Mouse (Mus musculus): ENCODE results near the gene Ctnna3. TPM values are rescaled to one million over a fixed set of nuclear protein-coding genes. Genes with fewer than 3 reads are reported as not detected.
A peak's percentile ranks its signal among the peaks of the same experiment; 100 is the strongest.

Ctnna3 gene
- polyA plus RNA-seq, 1 experiment from 2014 or later = 0.41 TPM

- no peak overlapping the region for H3K9ac ChIP-seq (ENCODE audit: low read length)
- H3K27ac ChIP-seq (ENCODE audit: low read depth, low read length) = no peak overlapping the region
- no peaks in the 10 kb centered on the region for H3K9me3 ChIP-seq (replicated peaks; ENCODE audit: control insufficient read depth, low read length)
- H3K4me2 ChIP-seq (ENCODE audit: low read length) = no peak overlapping the region
- no peak overlapping the region for H3K4me3 ChIP-seq (ENCODE audit: low read depth, low read length)
- no peaks in the 10 kb centered on the region for H3K4me1 ChIP-seq (ENCODE audit: control insufficient read depth, insufficient read depth, low read length)
- ATAC-seq (no peak), DNase-seq (ENCODE audit: low spot score) (no peak)
- no peaks in the 10 kb centered on the region for H3K27me3 ChIP-seq (replicated peaks; ENCODE audit: control insufficient read depth, insufficient read depth, low read length)
- H3K36me3 ChIP-seq (ENCODE audit: control insufficient read depth, insufficient read depth, low read length) = no peaks in the 10 kb centered on the region
- 80% methylated on average over 8 of the region's 8 CpGs for WGBS
These were observed 102.5 kb downstream of the Ctnna3 start for GRCm38 (mm10) chr10:63532381-63532780.

DNA sequence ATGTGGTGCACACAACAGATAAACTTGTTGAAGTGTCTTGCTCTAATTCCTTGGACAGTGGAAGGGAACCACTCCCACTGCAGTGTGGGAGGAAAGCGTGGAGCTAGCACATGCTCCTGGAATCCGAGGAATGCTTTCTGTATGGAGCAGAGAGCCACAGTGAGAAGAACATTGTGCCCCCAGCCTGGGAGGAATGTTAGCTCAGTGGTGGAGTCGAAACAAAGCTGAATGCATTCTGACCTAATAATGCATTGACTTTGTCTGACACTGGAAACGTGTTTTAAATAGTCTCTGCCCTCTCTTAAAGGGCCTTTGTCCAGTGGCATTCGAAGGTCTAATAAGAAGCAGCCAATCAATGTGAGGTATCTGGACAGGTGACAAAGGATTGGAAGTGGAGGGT, 111.9 kb downstream of the Ctnna3 start:
- Histone ChIP-seq H3K27me3 (replicated peaks; ENCODE audit: control insufficient read depth, insufficient read depth, low read length) (no peaks in the 10 kb centered on the region), H3K36me3 (ENCODE audit: control insufficient read depth, insufficient read depth, low read length) (no peaks in the 10 kb centered on the region), H3K9me3 (replicated peaks; ENCODE audit: control insufficient read depth, low read length) (no peaks in the 10 kb centered on the region), H3K4me3 (ENCODE audit: low read depth, low read length) (no peak overlapping the region), H3K4me2 (ENCODE audit: low read length) (no peak overlapping the region), H3K27ac (ENCODE audit: low read depth, low read length) (no peak overlapping the region), H3K9ac (ENCODE audit: low read length) (no peak overlapping the region), H3K4me1 (ENCODE audit: control insufficient read depth, insufficient read depth, low read length) (no peaks in the 10 kb centered on the region)
- DNase-seq (ENCODE audit: low spot score) = peak; percentile 15
- ATAC-seq = no peak
- 12% methylated on average over 5 of the region's 5 CpGs for WGBS

DNA sequence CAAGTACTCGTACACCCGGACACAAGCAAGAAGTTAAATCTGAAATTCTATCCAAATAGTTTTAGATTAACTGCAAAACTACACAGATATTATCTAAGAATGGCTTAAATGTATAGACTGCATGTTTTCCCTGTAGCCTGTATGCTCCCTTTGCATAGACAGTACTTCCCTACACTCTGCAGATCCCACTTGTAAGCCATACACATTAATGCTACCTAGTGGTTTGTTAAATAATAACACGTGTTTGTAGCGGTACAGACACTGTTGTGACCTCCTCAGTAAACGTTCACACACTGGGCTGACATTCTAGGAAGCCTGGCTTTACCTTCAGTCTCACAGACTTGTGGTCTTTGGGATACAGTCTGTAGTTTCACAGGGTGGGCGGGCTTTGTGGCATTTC, 112.6 kb downstream of the Ctnna3 start:
- no peak overlapping the region for H3K4me2 ChIP-seq (ENCODE audit: low read length)
- WGBS = 60% methylated on average over 6 of the region's 6 CpGs
- no peak overlapping the region for H3K27ac ChIP-seq (ENCODE audit: low read depth, low read length)
- no peaks in the 10 kb centered on the region for H3K27me3 ChIP-seq (replicated peaks; ENCODE audit: control insufficient read depth, insufficient read depth, low read length)
- ATAC-seq (no peak), DNase-seq (ENCODE audit: low spot score) (no peak)
- H3K9me3 ChIP-seq (replicated peaks; ENCODE audit: control insufficient read depth, low read length) = no peaks in the 10 kb centered on the region
- H3K36me3 ChIP-seq (ENCODE audit: control insufficient read depth, insufficient read depth, low read length) = no peaks in the 10 kb centered on the region
- no peak overlapping the region for H3K4me3 ChIP-seq (ENCODE audit: low read depth, low read length)
- H3K9ac ChIP-seq (ENCODE audit: low read length) = no peak overlapping the region
- H3K4me1 ChIP-seq (ENCODE audit: control insufficient read depth, insufficient read depth, low read length) = no peaks in the 10 kb centered on the region

- 93% methylated on average over 8 of the region's 8 CpGs for WGBS
- Histone ChIP-seq H3K4me1 (ENCODE audit: control insufficient read depth, insufficient read depth, low read length) (no peaks in the 10 kb centered on the region), H3K9ac (ENCODE audit: low read length) (no peak overlapping the region), H3K36me3 (ENCODE audit: control insufficient read depth, insufficient read depth, low read length) (no peaks in the 10 kb centered on the region), H3K27ac (ENCODE audit: low read depth, low read length) (no peak overlapping the region), H3K4me2 (ENCODE audit: low read length) (no peak overlapping the region), H3K27me3 (replicated peaks; ENCODE audit: control insufficient read depth, insufficient read depth, low read length) (no peaks in the 10 kb centered on the region), H3K9me3 (replicated peaks; ENCODE audit: control insufficient read depth, low read length) (no peaks in the 10 kb centered on the region), H3K4me3 (ENCODE audit: low read depth, low read length) (no peak overlapping the region)
- ATAC-seq (no peak), DNase-seq (ENCODE audit: low spot score) (no peak)
These were observed 136.8 kb downstream of the Ctnna3 start for GRCm38 (mm10) chr10:63566691-63567090.

GRCm38 (mm10) chr10:63571561-63571960, 141.7 kb downstream of the Ctnna3 start:
- no peak overlapping the region for H3K4me2 ChIP-seq (ENCODE audit: low read length)
- no peak for DNase-seq (ENCODE audit: low spot score)
- H3K36me3 ChIP-seq (ENCODE audit: control insufficient read depth, insufficient read depth, low read length) = no peaks in the 10 kb centered on the region
- H3K4me3 ChIP-seq (ENCODE audit: low read depth, low read length) = no peak overlapping the region
- H3K9me3 ChIP-seq (replicated peaks; ENCODE audit: control insufficient read depth, low read length) = no peaks in the 10 kb centered on the region
- no peak overlapping the region for H3K27ac ChIP-seq (ENCODE audit: low read depth, low read length)
- H3K9ac ChIP-seq (ENCODE audit: low read length) = no peak overlapping the region
- no peaks in the 10 kb centered on the region for H3K4me1 ChIP-seq (ENCODE audit: control insufficient read depth, insufficient read depth, low read length)
- no peak for ATAC-seq
- H3K27me3 ChIP-seq (replicated peaks; ENCODE audit: control insufficient read depth, insufficient read depth, low read length) = no peaks in the 10 kb centered on the region

DNA sequence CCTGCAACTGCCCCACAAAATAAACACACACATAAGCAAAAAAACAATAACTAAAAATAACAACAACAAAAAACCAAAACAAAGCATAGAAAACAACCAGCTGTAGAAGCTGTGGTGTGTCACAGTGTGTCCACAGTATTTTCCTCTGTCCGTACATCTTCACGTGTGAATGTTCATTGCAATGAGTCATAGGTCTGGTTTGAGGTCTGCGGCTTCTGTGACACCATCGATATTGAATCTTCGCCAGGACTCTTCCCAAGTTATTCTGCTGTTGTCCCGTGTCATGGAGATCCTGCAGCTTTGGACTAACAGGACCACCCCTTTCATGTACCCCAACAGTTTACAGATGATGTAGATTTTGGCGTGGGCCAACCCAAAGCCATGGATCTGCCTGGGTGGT, 143.0 kb downstream of the Ctnna3 start:
- Histone ChIP-seq H3K9ac (ENCODE audit: low read length) (no peak overlapping the region), H3K4me3 (ENCODE audit: low read depth, low read length) (no peak overlapping the region), H3K36me3 (ENCODE audit: control insufficient read depth, insufficient read depth, low read length) (no peaks in the 10 kb centered on the region), H3K4me2 (ENCODE audit: low read length) (no peak overlapping the region), H3K9me3 (replicated peaks; ENCODE audit: control insufficient read depth, low read length) (no peaks in the 10 kb centered on the region), H3K27ac (ENCODE audit: low read depth, low read length) (no peak overlapping the region), H3K4me1 (ENCODE audit: control insufficient read depth, insufficient read depth, low read length) (no peaks in the 10 kb centered on the region), H3K27me3 (replicated peaks; ENCODE audit: control insufficient read depth, insufficient read depth, low read length) (no peaks in the 10 kb centered on the region)
- DNase-seq (ENCODE audit: low spot score) (no peak), ATAC-seq (no peak)
- WGBS = 93% methylated on average over 7 of the region's 7 CpGs

DNA sequence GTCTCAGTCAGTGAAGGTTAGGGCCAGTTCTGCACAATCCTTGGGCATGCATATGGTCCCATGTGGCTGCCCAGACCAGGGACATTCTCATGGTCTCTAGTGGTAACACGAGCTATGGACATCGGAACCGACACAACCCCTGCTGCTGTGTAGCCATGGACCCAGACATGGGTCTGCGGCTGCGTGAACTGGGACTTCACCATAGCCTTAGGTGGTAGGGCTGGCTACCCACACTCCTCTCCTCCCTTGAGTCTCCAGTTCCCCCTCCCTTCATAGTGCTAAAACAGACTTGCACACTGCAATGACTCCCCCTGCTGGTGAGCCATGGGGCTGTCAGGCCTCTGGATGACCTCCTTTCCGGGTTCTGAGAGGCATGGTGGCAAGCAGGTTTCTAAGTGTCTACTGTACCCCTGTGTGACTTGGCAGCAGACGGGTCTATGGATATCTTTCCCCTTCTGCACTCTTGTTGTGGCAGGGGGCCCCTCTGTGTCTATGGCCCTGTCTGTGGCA, 144.3 kb downstream of the Ctnna3 start:
- no peak overlapping the region for H3K4me3 ChIP-seq (ENCODE audit: low read depth, low read length)
- no peaks in the 10 kb centered on the region for H3K36me3 ChIP-seq (ENCODE audit: control insufficient read depth, insufficient read depth, low read length)
- DNase-seq (ENCODE audit: low spot score) (peak; percentile 6), ATAC-seq (no peak)
- no peaks in the 10 kb centered on the region for H3K9me3 ChIP-seq (replicated peaks; ENCODE audit: control insufficient read depth, low read length)
- H3K4me2 ChIP-seq (ENCODE audit: low read length) = no peak overlapping the region
- H3K9ac ChIP-seq (ENCODE audit: low read length) = no peak overlapping the region
- H3K27me3 ChIP-seq (replicated peaks; ENCODE audit: control insufficient read depth, insufficient read depth, low read length) = no peaks in the 10 kb centered on the region
- no peak overlapping the region for H3K27ac ChIP-seq (ENCODE audit: low read depth, low read length)
- no peaks in the 10 kb centered on the region for H3K4me1 ChIP-seq (ENCODE audit: control insufficient read depth, insufficient read depth, low read length)
- WGBS = 90% methylated on average over 7 of the region's 7 CpGs

- H3K9ac ChIP-seq (ENCODE audit: low read length) = no peak overlapping the region
- H3K27ac ChIP-seq (ENCODE audit: low read depth, low read length) = no peak overlapping the region
- no peak overlapping the region for H3K4me2 ChIP-seq (ENCODE audit: low read length)
- ATAC-seq = peak; percentile 88
- no peaks in the 10 kb centered on the region for H3K4me1 ChIP-seq (ENCODE audit: control insufficient read depth, insufficient read depth, low read length)
- H3K9me3 ChIP-seq (replicated peaks; ENCODE audit: control insufficient read depth, low read length) = no peaks in the 10 kb centered on the region
- H3K4me3 ChIP-seq (ENCODE audit: low read depth, low read length) = no peak overlapping the region
- no peaks in the 10 kb centered on the region for H3K36me3 ChIP-seq (ENCODE audit: control insufficient read depth, insufficient read depth, low read length)
- 12% methylated on average over 14 of the region's 14 CpGs for WGBS
- DNase-seq (ENCODE audit: low spot score) = peak; percentile 89
- H3K27me3 ChIP-seq (replicated peaks; ENCODE audit: control insufficient read depth, insufficient read depth, low read length) = no peaks in the 10 kb centered on the region
These were observed 152.7 kb downstream of the Ctnna3 start for GRCm38 (mm10) chr10:63582608-63583007.

GRCm38 (mm10) chr10:63583798-63584374, 154.0 kb downstream of the Ctnna3 start:
- no peak overlapping the region for H3K4me3 ChIP-seq (ENCODE audit: low read depth, low read length)
- no peaks in the 10 kb centered on the region for H3K27me3 ChIP-seq (replicated peaks; ENCODE audit: control insufficient read depth, insufficient read depth, low read length)
- H3K9me3 ChIP-seq (replicated peaks; ENCODE audit: control insufficient read depth, low read length) = no peaks in the 10 kb centered on the region
- DNase-seq (ENCODE audit: low spot score) = no peak
- no peaks in the 10 kb centered on the region for H3K4me1 ChIP-seq (ENCODE audit: control insufficient read depth, insufficient read depth, low read length)
- 74% methylated on average over 20 of the region's 20 CpGs for WGBS
- H3K36me3 ChIP-seq (ENCODE audit: control insufficient read depth, insufficient read depth, low read length) = no peaks in the 10 kb centered on the region
- no peak for ATAC-seq
- H3K27ac ChIP-seq (ENCODE audit: low read depth, low read length) = no peak overlapping the region
- H3K4me2 ChIP-seq (ENCODE audit: low read length) = no peak overlapping the region
- no peak overlapping the region for H3K9ac ChIP-seq (ENCODE audit: low read length)

Data from forebrain, embryonic 14.5 days (tissue).